Mouse (Mus musculus) midbrain, embryonic 12.5 days (tissue): ENCODE measurements around the gene Paqr3. TPM values are rescaled to one million over a fixed set of nuclear protein-coding genes. Genes with fewer than 3 reads are reported as not detected.

ENCODE experiments used
- ATAC-seq: fragments of 200-750 bp; cut with Nextera tagmentation; 2 replicates; pipeline ENCODE4 v1.8.0; 2017; ENCODE audit warnings: low read depth, moderate TSS enrichment, moderate library complexity; ENCODE audit not compliant: low FRiP score
- H3K27ac ChIP-seq: fragments of 300-500 bp; sonication (generic); replicated peaks from 2 replicates; pipeline ENCODE4 v1.5.1; 2016; ENCODE audit warnings: mild to moderate bottlenecking
- H3K27me3 ChIP-seq: fragments of 300-500 bp; sonication (generic); 2 replicates; pipeline ENCODE4 v1.6.1; 2016; ENCODE audit warnings: mild to moderate bottlenecking
- H3K36me3 ChIP-seq: fragments of 300-500 bp; sonication (generic); 2 replicates; pipeline ENCODE4 v1.6.1; 2016
- H3K4me1 ChIP-seq: fragments of 300-500 bp; sonication (generic); 2 replicates; pipeline ENCODE4 v1.6.1; 2016
- H3K4me2 ChIP-seq: fragments of 300-500 bp; sonication (generic); replicated peaks from 2 replicates; pipeline ENCODE4 v1.6.1; 2016; ENCODE audit warnings: mild to moderate bottlenecking, moderate library complexity
- H3K4me3 ChIP-seq: fragments of 300-500 bp; sonication (generic); 2 replicates; pipeline ENCODE4 v1.5.1; 2016; ENCODE audit warnings: mild to moderate bottlenecking
- H3K9ac ChIP-seq: fragments of 300-500 bp; sonication (generic); replicated peaks from 2 replicates; pipeline ENCODE4 v1.6.1; 2016; ENCODE audit warnings: mild to moderate bottlenecking, moderate library complexity
- H3K9me3 ChIP-seq: fragments of 300-500 bp; sonication (generic); 2 replicates; pipeline ENCODE4 v1.6.1; 2016; ENCODE audit warnings: mild to moderate bottlenecking
- WGBS: fragments of 180-500 bp; shearing (Covaris S2); methylation state at CpG from one replicate; pipeline ENCODE4 v1.1.7; 2016; 5-methylcytosine and 5-hydroxymethylcytosine counted together
- polyA plus RNA-seq: library from polyadenylated mRNA; unstranded; fragments of >200 nt; fragmentation: Nextera tagmentation; extraction: Ambion mirVana; gene quantifications from 2 replicates; pipeline ENCODE4 v1.2.1, GENCODE M21; 2016

Paqr3 gene
- polyA plus RNA-seq, 1 experiment from 2014 or later = 17.9 TPM

- H3K27me3 ChIP-seq = no peaks in the 10 kb centered on the region
- WGBS = 88% methylated on average over 10 of the region's 10 CpGs
- no peak overlapping the region for H3K27ac ChIP-seq
- no peaks in the 10 kb centered on the region for H3K9me3 ChIP-seq
- H3K36me3 ChIP-seq = no peaks in the 10 kb centered on the region; the same call in 1 of the 2 replicates
- H3K4me3 ChIP-seq = no peak overlapping the region
- no peak for ATAC-seq
- no peak overlapping the region for H3K9ac ChIP-seq
- H3K4me1 ChIP-seq = no peaks in the 10 kb centered on the region
- H3K4me2 ChIP-seq = no peak overlapping the region
Measured at GRCm38 (mm10) chr5:97054801-97055200, 56.6 kb downstream of the Paqr3 start.

- H3K27ac ChIP-seq = no peak overlapping the region
- no peak overlapping the region for H3K9ac ChIP-seq
- H3K36me3 ChIP-seq = no peaks in the 10 kb centered on the region; the same call in 1 of the 2 replicates
- WGBS = 91% methylated on average over 5 of the region's 5 CpGs
- no peaks in the 10 kb centered on the region for H3K9me3 ChIP-seq
- no peak overlapping the region for H3K4me3 ChIP-seq
- no peaks in the 10 kb centered on the region for H3K4me1 ChIP-seq
- no peak for ATAC-seq
- H3K27me3 ChIP-seq = no peaks in the 10 kb centered on the region
- H3K4me2 ChIP-seq = no peak overlapping the region
Measured at GRCm38 (mm10) chr5:97054166-97054565, 57.2 kb downstream of the Paqr3 start.

- no peaks in the 10 kb centered on the region for H3K27me3 ChIP-seq
- no peak overlapping the region for H3K27ac ChIP-seq
- no peak overlapping the region for H3K9ac ChIP-seq
- no peaks in the 10 kb centered on the region for H3K36me3 ChIP-seq
- H3K4me1 ChIP-seq = no peaks in the 10 kb centered on the region
- ATAC-seq = no peak
- H3K9me3 ChIP-seq = no peaks in the 10 kb centered on the region
- H3K4me3 ChIP-seq = no peak overlapping the region
- no peak overlapping the region for H3K4me2 ChIP-seq
- WGBS = 92% methylated on average over 5 of the region's 5 CpGs
Measured at GRCm38 (mm10) chr5:97048905-97049304, 62.5 kb downstream of the Paqr3 start.

- Histone ChIP-seq H3K4me1 (no peaks in the 10 kb centered on the region), H3K27ac (no peak overlapping the region), H3K9ac (no peak overlapping the region), H3K9me3 (no peaks in the 10 kb centered on the region), H3K4me2 (no peak overlapping the region), H3K36me3 (no peaks in the 10 kb centered on the region), H3K4me3 (no peak overlapping the region), H3K27me3 (no peaks in the 10 kb centered on the region)
- 92% methylated on average over 10 of the region's 10 CpGs for WGBS
- ATAC-seq = no peak
Measured at GRCm38 (mm10) chr5:97046680-97047079, 64.7 kb downstream of the Paqr3 start.

GRCm38 (mm10) chr5:97045260-97045659 is 66.1 kb downstream of the Paqr3 start:
- Histone ChIP-seq H3K4me2 (no peak overlapping the region), H3K27me3 (no peaks in the 10 kb centered on the region), H3K4me3 (no peak overlapping the region), H3K36me3 (no peaks in the 10 kb centered on the region), H3K9me3 (no peaks in the 10 kb centered on the region), H3K27ac (no peak overlapping the region), H3K4me1 (no peaks in the 10 kb centered on the region), H3K9ac (no peak overlapping the region)
- 96% methylated on average over 7 of the region's 7 CpGs for WGBS
- no peak for ATAC-seq

Other genes starting within 250 kb of the Paqr3 start
- 9.4 and 12.3 TPM in 2 replicates for gene Bmp2k, start 113.9 kb downstream of the Paqr3 start, polyA plus RNA-seq